Comparison of ENCODE assay signal across 8 mouse cellular contexts in genomic region chr9:119852347-119853030, GRCm38 (mm10). TPM values are rescaled to one million over a fixed set of nuclear protein-coding genes. Genes with fewer than 3 reads are reported as not detected.
A peak's percentile ranks its signal among the peaks of the same experiment; 100 is the strongest.
DNase-seq lines count a peak whose midpoint lies in the region; ATAC-seq and TF ChIP-seq lines count a peak whose summit lies in the region.

No protein-coding gene starts in this region.

- intact Hi-C loops in gastrocnemius, adult 2 months (cut with DNase I), result no loop called here
- intact Hi-C loops in gastrocnemius, postnatal 36 days (cut with DNase I), result no loop called here

- TF ChIP-seq CTCF in gastrocnemius, adult 2 months (IDR thresholded peaks at IDR 0.05), result peak; percentile 27; the same call in 1 of the 2 replicates

- H3K27ac ChIP-seq in gastrocnemius, adult 2 months, result no peak overlapping the region
- no peak overlapping the region for H3K27ac ChIP-seq in hindbrain, embryonic 14.5 days

- H3K4me3 ChIP-seq in gastrocnemius, adult 2 months, result no peak overlapping the region
- no peak overlapping the region for H3K4me3 ChIP-seq in hindbrain, embryonic 14.5 days (replicated peaks; ENCODE audit: low read length)

- H3K9me3 ChIP-seq in hindbrain, embryonic 14.5 days (ENCODE audit: control insufficient read depth, low read length), result peaks cover 9% of the 10 kb centered on the region

- no peak for DNase-seq in gastrocnemius, adult 2 months
- DNase-seq in gastrocnemius, postnatal 36 days, result no peak
- DNase-seq in ES-CJ7 (ENCODE audit: low read depth, low spot score), result peak; percentile 27
- DNase-seq in hindbrain, embryonic 14.5 days (ENCODE audit: low spot score), result peak; percentile 60
- peak; percentile 50 to 67 for DNase-seq in layer of hippocampus, postnatal 14 days (ENCODE audit: low spot score in 2 of 2)
- DNase-seq in natural killer cell, adult 2 months (ENCODE audit: low spot score in 2 of 2), result no peak
- no peak for DNase-seq in ovary, postnatal 14 days (ENCODE audit: low spot score)
- no peak for DNase-seq in ovary, postnatal 36 days (ENCODE audit: low spot score)

- 34% methylated on average over 10 of the region's 10 CpGs for WGBS in hindbrain, embryonic 14.5 days

- no peaks in the 10 kb centered on the region for H3K36me3 ChIP-seq in hindbrain, embryonic 14.5 days (replicated peaks; ENCODE audit: control insufficient read depth, insufficient read depth)

- no peak overlapping the region for H3K9ac ChIP-seq in hindbrain, embryonic 14.5 days

- peak; percentile 53; the same call in 1 of the 2 replicates for ATAC-seq in hindbrain, embryonic 14.5 days (ENCODE audit: low FRiP score)

- H3K4me1 ChIP-seq in hindbrain, embryonic 14.5 days (replicated peaks; ENCODE audit: control insufficient read depth, insufficient read depth, low read length), result peaks cover 9% of the 10 kb centered on the region

- no peak overlapping the region for H3K4me2 ChIP-seq in hindbrain, embryonic 14.5 days (replicated peaks)

- no peaks in the 10 kb centered on the region for H3K27me3 ChIP-seq in hindbrain, embryonic 14.5 days (ENCODE audit: control insufficient read depth, insufficient read depth, low read length)

RNA-seq across cellular contexts. Expression of gene Scn11a, which starts 27.2 kb away (rescaled TPM):
- not detected for total RNA-seq in gastrocnemius, adult 2 months (2021)
- total RNA-seq in gastrocnemius, postnatal 36 days (2021), result not detected
- polyA plus RNA-seq in hindbrain, embryonic 14.5 days (2014; fragmentation: Nextera tagmentation; extraction: Ambion mirVana), result 0.21 and 0.34 TPM in 2 replicates
- under 1 TPM; 0.05 to 0.07 TPM for total RNA-seq in layer of hippocampus, postnatal 14 days (2021)

RNA-seq across cellular contexts. Expression of gene Wdr48, which starts 42.2 kb away (rescaled TPM):
- 10 to 100 TPM; 14.3 to 15.9 TPM for total RNA-seq in gastrocnemius, adult 2 months (2021)
- total RNA-seq in gastrocnemius, postnatal 36 days (2021), result 10 to 100 TPM; 11.0 to 12.1 TPM
- polyA plus RNA-seq in hindbrain, embryonic 14.5 days (2014; fragmentation: Nextera tagmentation; extraction: Ambion mirVana), result 63.6 and 66.9 TPM in 2 replicates
- total RNA-seq in layer of hippocampus, postnatal 14 days (2021), result 10 to 100 TPM; 63.1 to 65.8 TPM

Comparison
In these comparisons a context has a peak if more than half of its experiments do, and no peak if none do; other contexts are left out.
1. DNase-seq: peak in ES-CJ7 (single experiment), hindbrain, embryonic 14.5 days (single experiment) and layer of hippocampus, postnatal 14 days (2 of 2); none in gastrocnemius, adult 2 months (single experiment), gastrocnemius, postnatal 36 days (0 of 2), natural killer cell, adult 2 months (0 of 2), ovary, postnatal 14 days (single experiment) and ovary, postnatal 36 days (single experiment).